Mouse (Mus musculus) fibroblast of lung, adult 2 months (primary cell): ENCODE measurements around the gene Glud1.
A peak's percentile ranks its signal among the peaks of the same experiment; 100 is the strongest.
"Not testable (repeated sequence)": the region's sequence is repeated elsewhere in the genome, so short reads cannot be mapped to it uniquely, and the experiment has no call there.

Experiments used
- DNase-seq: peaks from one replicate; pipeline ENCODE4 v3.0.0-alpha.2; 2011; ENCODE audit warnings: low read depth

Gene Glud1

GRCm38 (mm10) chr14:34352523-34352922 lies 42.0 kb downstream of the Glud1 start:
- DNase-seq: no peak

- no peak for DNase-seq
Measured at GRCm38 (mm10) chr14:34353326-34353725, 42.8 kb downstream of the Glud1 start.

- DNase-seq: no peak
Measured at GRCm38 (mm10) chr14:34354456-34354855, 43.9 kb downstream of the Glud1 start.

GRCm38 (mm10) chr14:34355301-34355700 lies 44.8 kb downstream of the Glud1 start, which contains the start of gene Fam25c:
Gene Fam25c (minus strand): TSS chr14:34355433.
- DNase-seq: no peak

GRCm38 (mm10) chr14:34357671-34358455 lies 47.3 kb downstream of the Glud1 start:
- peak; percentile 86 for DNase-seq

GRCm38 (mm10) chr14:34359676-34360244 lies 49.2 kb downstream of the Glud1 start:
- DNase-seq: no peak

- no peak for DNase-seq
Measured at GRCm38 (mm10) chr14:34360251-34360650, 49.7 kb downstream of the Glud1 start.

GRCm38 (mm10) chr14:34362135-34362534 lies 51.6 kb downstream of the Glud1 start:
- DNase-seq: no peak

- DNase-seq: peak; percentile 66
Measured at GRCm38 (mm10) chr14:34362726-34363445, 52.4 kb downstream of the Glud1 start.

GRCm38 (mm10) chr14:34363490-34364253 lies 53.1 kb downstream of the Glud1 start:
- peak; percentile 69 for DNase-seq

GRCm38 (mm10) chr14:34364254-34365146 lies 54.0 kb downstream of the Glud1 start:
- not testable (repeated sequence) for DNase-seq

GRCm38 (mm10) chr14:34365147-34365507 lies 54.6 kb downstream of the Glud1 start:
- no peak for DNase-seq

GRCm38 (mm10) chr14:34370203-34370602 lies 59.7 kb downstream of the Glud1 start:
- no peak for DNase-seq

- DNase-seq: no peak
Measured at GRCm38 (mm10) chr14:34370921-34371320, 60.4 kb downstream of the Glud1 start.

GRCm38 (mm10) chr14:34371763-34372162 lies 61.2 kb downstream of the Glud1 start:
- no peak for DNase-seq

- DNase-seq: no peak
Measured at GRCm38 (mm10) chr14:34372646-34373045, 62.1 kb downstream of the Glud1 start.

- DNase-seq: no peak
Measured at GRCm38 (mm10) chr14:34373581-34373980, 63.1 kb downstream of the Glud1 start.

GRCm38 (mm10) chr14:34374577-34374976 lies 64.0 kb downstream of the Glud1 start, which contains the start of gene Sncg:
Gene Sncg (minus strand): TSS chr14:34374789.
- no peak for DNase-seq

- no peak for DNase-seq
Measured at GRCm38 (mm10) chr14:34375415-34375904, 64.9 kb downstream of the Glud1 start, which contains the start of gene Mmrn2. Gene Mmrn2 (plus strand): TSS chr14:34375465.

- DNase-seq: no peak
Measured at GRCm38 (mm10) chr14:34375941-34376340, 65.4 kb downstream of the Glud1 start.

GRCm38 (mm10) chr14:34377121-34377520 lies 66.6 kb downstream of the Glud1 start:
- DNase-seq: no peak
